Mouse (Mus musculus) small intestine, adult 2 months (tissue): Measurements from ENCODE around the gene Wipf1. TPM values are rescaled to one million over a fixed set of nuclear protein-coding genes. Genes with fewer than 3 reads are reported as not detected.

Source experiments
- H3K27ac ChIP-seq: fragments of 200-500 bp; 2 replicates; pipeline ENCODE4 v1.5.1; 2012; ENCODE audit warnings: low read depth, low read length, control low read depth, inconsistent platforms; ENCODE audit not compliant: insufficient read depth
- H3K27me3 ChIP-seq: fragments of 200-500 bp; 2 replicates; pipeline ENCODE4 v1.6.1; 2012; ENCODE audit warnings: mild to moderate bottlenecking, moderate library complexity, low read length, inconsistent platforms; ENCODE audit not compliant: control insufficient read depth, insufficient read depth
- H3K36me3 ChIP-seq: fragments of 200-500 bp; 2 replicates; pipeline ENCODE4 v1.6.1; 2012; ENCODE audit warnings: mild to moderate bottlenecking, low read length, control low read depth, inconsistent platforms; ENCODE audit not compliant: control insufficient read depth, insufficient read depth
- H3K4me1 ChIP-seq: fragments of 200-500 bp; 2 replicates; pipeline ENCODE4 v1.6.1; 2012; ENCODE audit warnings: low read length, inconsistent platforms, mixed read lengths; ENCODE audit not compliant: control insufficient read depth, insufficient read depth, insufficient read length
- H3K4me3 ChIP-seq: fragments of 200-500 bp; 2 replicates; pipeline ENCODE4 v1.5.1; 2012; ENCODE audit warnings: low read depth, mild to moderate bottlenecking, control low read depth, inconsistent platforms, low read length, moderate library complexity
- CTCF ChIP-seq: fragments of 200-500 bp; IDR thresholded peaks from 2 replicates; pipeline ENCODE4 v1.5.1; 2012; ENCODE audit warnings: low read depth, mild to moderate bottlenecking, control low read depth, inconsistent platforms, low read length, moderate library complexity, mixed read lengths; ENCODE audit not compliant: insufficient replicate concordance, insufficient read length; ENCODE audit errors: extremely low read depth
- POLR2A ChIP-seq: fragments of 200-500 bp; IDR thresholded peaks from 2 replicates; pipeline ENCODE4 v1.6.1; 2012; ENCODE audit warnings: low read depth, mild to moderate bottlenecking, control low read depth, inconsistent platforms, low read length, moderate library complexity
- WGBS: fragments of 180-500 bp; shearing (Covaris S2); methylation state at CpG from one replicate; pipeline ENCODE4 v1.1.7; 2018; 5-methylcytosine and 5-hydroxymethylcytosine counted together
- polyA plus RNA-seq: library from polyadenylated mRNA; depleted of rRNA; stranded (reverse); fragments of >200 nt; gene quantifications from 2 replicates; pipeline ENCODE4 v1.2.3, GENCODE M21; 2012

The Wipf1 gene
- polyA plus RNA-seq, 1 experiment, result 18.9 TPM

DNA sequence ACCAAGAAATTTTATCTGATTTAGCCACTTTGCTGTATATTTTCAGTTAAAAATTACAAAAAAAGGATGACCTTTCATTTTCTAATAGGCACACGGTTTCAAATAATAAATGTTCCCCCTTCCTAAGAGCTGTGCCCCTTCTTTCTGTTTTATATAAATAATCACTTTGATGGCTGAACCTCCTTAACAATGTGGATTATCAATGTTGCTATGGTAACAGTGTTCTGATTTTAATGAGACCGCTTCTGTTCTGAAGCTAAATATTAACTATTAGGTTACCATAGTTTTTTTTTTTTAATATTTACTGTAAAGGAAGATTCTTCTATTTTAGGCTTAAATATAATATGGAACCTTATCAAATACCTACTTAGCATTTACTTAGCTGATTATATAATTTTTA lies 89.2 kb downstream of the Wipf1 start:
- WGBS, result 76% methylated on average over 2 of the region's 2 CpGs
- Histone ChIP-seq H3K27ac (no peak overlapping the region), H3K36me3 (peaks cover 58% of the 10 kb centered on the region), H3K27me3 (no peaks in the 10 kb centered on the region), H3K4me1 (no peaks in the 10 kb centered on the region), H3K4me3 (no peak overlapping the region)
- TF ChIP-seq CTCF, result no peak
- TF ChIP-seq POLR2A, result no peak

GRCm38 (mm10) chr2:73436976-73437375 lies 92.6 kb downstream of the Wipf1 start:
- Histone ChIP-seq H3K4me1 (no peaks in the 10 kb centered on the region), H3K36me3 (peaks cover 63% of the 10 kb centered on the region), H3K4me3 (no peak overlapping the region), H3K27ac (no peak overlapping the region), H3K27me3 (no peaks in the 10 kb centered on the region)
- WGBS, result 82% methylated on average over 18 of the region's 18 CpGs
- TF ChIP-seq CTCF, result no peak
- TF ChIP-seq POLR2A, result no peak

GRCm38 (mm10) chr2:73435847-73436246 lies 93.7 kb downstream of the Wipf1 start:
- Histone ChIP-seq H3K27ac (no peak overlapping the region), H3K27me3 (no peaks in the 10 kb centered on the region), H3K36me3 (peaks cover 67% of the 10 kb centered on the region), H3K4me3 (no peak overlapping the region), H3K4me1 (no peaks in the 10 kb centered on the region)
- no peak for TF ChIP-seq CTCF
- TF ChIP-seq POLR2A, result no peak
- 94% methylated on average over 2 of the region's 2 CpGs for WGBS

DNA sequence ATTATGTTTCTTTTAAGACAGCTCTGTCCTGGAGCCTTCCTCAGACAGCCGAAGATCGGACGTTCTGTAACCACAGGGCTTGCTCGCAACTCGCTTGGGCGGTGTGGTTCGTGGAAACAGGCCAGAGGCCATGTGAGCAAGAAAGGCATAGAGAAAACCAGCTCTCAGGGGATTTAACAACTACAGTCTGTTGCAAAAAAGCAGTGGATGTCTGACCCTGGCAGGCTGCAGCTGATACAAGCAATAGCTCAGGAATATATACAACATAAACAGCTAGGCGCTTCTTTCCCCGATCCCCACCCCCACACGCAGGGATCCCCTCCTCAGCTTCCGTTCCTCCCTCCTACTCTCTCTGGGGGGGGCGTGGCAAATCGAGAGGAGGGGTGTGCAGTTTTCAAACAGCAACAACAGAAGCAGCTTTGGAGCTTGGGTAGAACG lies 97.6 kb downstream of the Wipf1 start:
- 71% methylated on average over 14 of the region's 14 CpGs for WGBS
- H3K4me3 ChIP-seq, result no peak overlapping the region
- TF ChIP-seq POLR2A (no peak), CTCF (no peak)
- no peaks in the 10 kb centered on the region for H3K4me1 ChIP-seq
- H3K27me3 ChIP-seq, result no peaks in the 10 kb centered on the region
- 0 out of 2 replicates have a peak overlapping the region, but pooled peaks have one; percentile 3 for H3K27ac ChIP-seq
- H3K36me3 ChIP-seq, result peaks cover 41% of the 10 kb centered on the region

GRCm38 (mm10) chr2:73428803-73429468 lies 100.6 kb downstream of the Wipf1 start:
- H3K36me3 ChIP-seq, result peaks cover 16% of the 10 kb centered on the region
- 70% methylated on average over 21 of the region's 21 CpGs for WGBS

DNA sequence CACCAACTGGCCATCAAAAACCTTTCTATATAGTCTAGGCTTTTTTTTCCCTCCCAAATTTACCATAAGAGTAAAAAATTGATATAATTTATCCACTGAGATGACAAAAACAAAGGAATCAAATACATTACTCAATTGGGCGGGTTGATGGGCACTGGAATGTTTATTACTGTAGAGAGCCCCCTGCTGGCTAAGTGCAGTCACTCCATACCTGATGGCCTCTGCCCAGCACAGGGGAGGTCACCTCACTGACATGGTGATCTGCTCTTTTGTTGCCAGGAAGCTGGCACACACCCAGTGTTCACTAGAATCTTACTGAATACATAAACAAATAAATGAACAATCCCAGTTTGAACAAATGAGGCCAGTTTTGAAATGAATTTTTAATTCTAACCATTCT lies 102.2 kb downstream of the Wipf1 start:
- Histone ChIP-seq H3K4me1 (no peaks in the 10 kb centered on the region), H3K27ac (no peak overlapping the region), H3K4me3 (no peak overlapping the region), H3K27me3 (no peaks in the 10 kb centered on the region), H3K36me3 (peaks cover 7% of the 10 kb centered on the region)
- 16% methylated on average over 1 of the region's 1 CpGs for WGBS
- TF ChIP-seq POLR2A (no peak), CTCF (peak; percentile 75; the same call in 1 of the 2 replicates)

More at GRCm38 (mm10) chr2:73428803-73429468, 100.6 kb downstream of the Wipf1 start:
- Histone ChIP-seq H3K4me3 (no peak overlapping the region), H3K27ac (no peak overlapping the region), H3K4me1 (no peaks in the 10 kb centered on the region), H3K27me3 (no peaks in the 10 kb centered on the region)
- TF ChIP-seq POLR2A, result no peak
- no peak for TF ChIP-seq CTCF

- Histone ChIP-seq H3K4me1 (no peaks in the 10 kb centered on the region), H3K27ac (no peak overlapping the region), H3K27me3 (no peaks in the 10 kb centered on the region), H3K4me3 (no peak overlapping the region), H3K36me3 (no peaks in the 10 kb centered on the region)
- TF ChIP-seq CTCF (no peak), POLR2A (no peak)
- 45% methylated on average over 14 of the region's 14 CpGs for WGBS
These were observed 103.7 kb downstream of the Wipf1 start for GRCm38 (mm10) chr2:73425822-73426221.
